Mouse (Mus musculus) layer of hippocampus, adult 11-12 months (tissue): Measurements from ENCODE around the gene Cks2.
"Not testable (repeated sequence)": the region's sequence is repeated elsewhere in the genome, so short reads cannot be mapped to it uniquely, and the experiment has no call there.

Experiments used
- DNase-seq: peaks from one replicate; pipeline ENCODE4 v3.0.0; 2022; ENCODE audit warnings: low spot score

Gene Cks2

GRCm38 (mm10) chr13:51644829-51645789 lies at the start of gene Cks2:
TSS of gene Cks2 (plus strand) at chr13:51645232.
- peak; percentile 98 for DNase-seq

GRCm38 (mm10) chr13:51595404-51595803 lies 49.6 kb upstream of the Cks2 start:
- DNase-seq, result no peak

- DNase-seq, result no peak
Measured at GRCm38 (mm10) chr13:51598063-51598462, 47.0 kb upstream of the Cks2 start.

DNA sequence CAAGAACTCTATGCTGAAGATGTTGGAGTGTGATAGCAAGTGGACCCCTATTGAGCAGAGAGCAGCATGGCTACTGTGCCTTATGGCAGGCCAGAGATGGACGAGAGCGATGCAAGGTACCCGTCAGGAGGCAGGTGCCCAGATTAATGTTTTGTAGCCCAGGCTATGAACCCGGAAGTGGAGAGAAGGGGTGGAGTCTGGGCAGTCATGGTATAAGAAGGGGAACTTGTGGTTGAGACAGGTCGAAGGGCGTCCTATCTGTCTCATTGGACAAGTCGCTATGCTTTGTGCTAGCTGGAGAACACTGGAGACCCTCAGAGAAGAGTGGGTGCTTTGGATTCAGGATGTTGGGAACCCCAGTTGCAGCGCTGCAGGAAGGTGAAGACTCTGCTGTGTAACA lies 44.9 kb upstream of the Cks2 start:
- DNase-seq, result no peak

GRCm38 (mm10) chr13:51602764-51603163 lies 42.3 kb upstream of the Cks2 start:
- DNase-seq, result no peak

DNA sequence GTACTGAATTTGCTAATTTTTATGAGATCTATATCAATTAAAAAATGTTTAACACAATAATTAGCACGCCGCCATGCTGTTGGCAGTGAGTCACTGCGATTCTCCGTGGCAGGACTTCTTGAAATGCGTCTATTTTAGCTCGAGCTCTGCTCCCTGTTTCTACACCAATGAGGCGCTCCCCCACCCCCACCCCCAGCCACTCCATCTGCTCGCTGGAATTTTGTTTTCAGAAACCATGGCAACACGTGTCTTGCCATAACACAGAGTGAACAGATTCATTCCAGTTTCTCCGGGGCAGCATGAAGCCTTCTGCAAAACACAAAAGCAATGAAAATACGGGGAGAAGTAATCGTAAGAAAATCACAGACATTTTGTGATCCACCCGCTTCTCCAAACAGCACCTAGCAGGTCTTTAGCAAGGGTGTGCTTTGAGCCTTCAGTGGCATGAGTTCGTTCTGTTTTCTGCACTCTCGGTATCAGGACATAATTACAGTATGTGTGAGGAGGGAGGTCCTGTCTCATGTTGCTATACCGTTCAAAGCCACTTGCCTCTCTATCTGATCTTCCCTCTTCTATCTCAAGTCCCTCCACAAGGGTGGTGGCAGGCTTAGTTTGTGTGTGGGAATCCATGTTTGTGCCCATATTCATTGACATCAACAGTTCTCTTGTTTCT lies 41.7 kb upstream of the Cks2 start:
- DNase-seq, result peak; percentile 63

GRCm38 (mm10) chr13:51603894-51604244 lies 41.2 kb upstream of the Cks2 start:
- DNase-seq, result peak; percentile 64

DNA sequence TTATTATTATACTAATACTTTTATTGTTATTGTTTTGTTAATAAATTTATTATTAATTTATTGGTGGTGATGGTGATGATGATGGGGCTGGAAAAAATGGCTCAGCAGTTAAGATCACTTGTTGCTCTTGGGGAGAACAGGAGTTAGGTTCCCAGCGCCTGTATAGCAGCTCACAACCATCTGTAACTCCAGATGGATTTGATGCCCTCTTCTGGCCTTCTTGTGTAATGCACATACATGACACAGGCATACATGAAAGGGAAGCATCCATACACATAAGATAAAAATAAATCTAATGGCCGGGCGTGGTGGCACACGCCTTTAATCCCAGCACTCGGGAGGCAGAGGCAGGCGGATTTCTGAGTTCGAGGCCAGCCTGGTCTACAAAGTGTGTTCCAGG lies 35.8 kb upstream of the Cks2 start:
- DNase-seq, result no peak

DNA sequence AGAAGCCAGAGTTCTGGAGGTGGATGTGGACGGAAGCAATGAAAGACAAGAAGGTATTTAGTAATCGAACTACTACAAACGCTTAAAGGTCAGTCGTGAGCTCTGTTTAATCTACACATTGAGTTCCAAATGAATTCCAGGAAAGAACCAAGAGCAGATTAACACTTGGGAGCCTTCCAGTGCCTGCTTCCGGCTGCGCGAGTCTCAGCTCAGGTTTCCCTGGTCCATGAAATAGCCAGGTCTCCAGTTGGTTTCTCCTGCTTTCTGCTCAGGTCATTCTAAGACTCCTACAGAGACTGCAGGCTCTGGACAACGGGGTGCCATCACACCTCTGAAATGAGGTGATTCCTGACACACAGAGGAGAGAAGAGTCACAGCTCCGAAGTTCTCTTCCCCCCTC lies 34.0 kb upstream of the Cks2 start:
- no peak for DNase-seq

GRCm38 (mm10) chr13:51611500-51611899 lies 33.5 kb upstream of the Cks2 start:
- DNase-seq, result no peak

GRCm38 (mm10) chr13:51615815-51616214 lies 29.2 kb upstream of the Cks2 start:
- DNase-seq, result no peak

DNA sequence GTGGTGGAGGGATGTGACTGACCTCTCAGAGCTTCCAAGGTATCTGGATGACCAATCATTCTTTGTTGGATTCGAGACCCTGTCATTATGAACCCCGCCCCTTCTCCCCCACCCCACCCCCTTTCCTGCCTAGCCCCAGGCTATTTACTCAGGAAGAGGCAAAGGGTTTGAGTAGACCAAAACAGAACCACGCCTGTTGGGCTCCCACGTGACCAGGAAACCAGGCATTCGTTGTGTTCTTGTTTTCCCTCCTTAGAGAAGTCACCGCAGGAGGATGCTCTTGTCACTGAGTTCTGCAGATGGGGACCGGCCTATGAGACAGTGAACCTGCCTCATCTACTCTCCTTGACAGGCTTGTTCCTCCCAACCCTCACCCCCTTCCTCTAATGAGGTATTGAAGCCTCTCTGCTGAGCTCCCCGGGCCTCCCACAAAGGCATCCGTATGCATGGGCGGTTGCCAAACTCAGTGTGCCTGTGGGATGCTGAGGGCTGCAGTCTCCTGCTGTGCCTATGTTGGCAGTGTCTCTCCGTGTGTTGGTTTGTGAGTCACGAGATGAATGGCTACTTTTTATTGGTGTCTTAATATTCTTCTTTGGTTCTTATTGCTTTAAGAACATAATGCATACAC lies 28.5 kb upstream of the Cks2 start:
- peak; percentile 77 for DNase-seq

GRCm38 (mm10) chr13:51617306-51617705 lies 27.7 kb upstream of the Cks2 start:
- DNase-seq, result no peak

- DNase-seq, result peak; percentile 78
Measured at GRCm38 (mm10) chr13:51617861-51618260, 27.2 kb upstream of the Cks2 start.

- DNase-seq, result no peak
Measured at GRCm38 (mm10) chr13:51618602-51619001, 26.4 kb upstream of the Cks2 start.

GRCm38 (mm10) chr13:51622626-51623025 lies 22.4 kb upstream of the Cks2 start:
- no peak for DNase-seq

DNA sequence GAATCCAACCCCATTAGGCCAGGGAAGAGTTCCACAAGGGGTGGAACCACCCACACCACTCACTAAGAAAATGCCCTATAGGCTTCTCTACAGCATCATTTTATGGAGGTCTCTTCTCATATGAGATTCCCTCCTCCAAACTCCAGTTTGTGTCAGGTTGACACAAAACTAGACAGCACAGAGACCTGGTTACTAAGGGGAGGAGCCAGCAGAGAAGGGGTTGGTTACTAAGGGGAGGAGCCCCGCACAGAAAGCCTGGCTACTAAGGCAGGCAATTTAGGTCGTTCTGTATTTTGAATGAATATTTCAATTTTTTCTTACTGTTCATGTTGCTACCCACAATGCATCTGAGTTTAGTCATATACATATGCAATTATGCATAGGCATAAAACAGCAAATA lies 21.4 kb upstream of the Cks2 start:
- no peak for DNase-seq

- no peak for DNase-seq
Measured at GRCm38 (mm10) chr13:51628273-51628848, 16.7 kb upstream of the Cks2 start.

GRCm38 (mm10) chr13:51631354-51631992 lies 13.6 kb upstream of the Cks2 start:
- DNase-seq, result no peak

- no peak for DNase-seq
Measured at GRCm38 (mm10) chr13:51632560-51633218, 12.3 kb upstream of the Cks2 start.

DNA sequence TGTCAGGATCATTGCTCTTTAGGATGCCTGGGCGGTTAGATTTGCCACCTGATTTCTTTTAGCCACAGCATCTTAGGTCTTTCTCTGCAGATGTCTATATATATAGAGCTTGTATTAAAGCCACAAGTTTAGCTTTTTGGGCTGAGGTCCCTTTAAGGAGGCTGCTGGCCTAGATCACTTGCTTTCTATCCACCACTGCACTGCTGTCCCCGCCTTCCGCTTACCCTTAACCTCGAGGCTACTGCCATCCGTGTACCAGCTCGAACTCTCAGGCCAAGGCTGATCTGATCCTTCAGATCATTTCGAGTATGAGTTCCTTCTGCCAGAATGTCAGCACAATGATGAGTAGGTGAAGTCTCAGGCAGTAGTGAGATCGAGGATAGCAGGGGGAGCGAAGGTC lies 9.6 kb upstream of the Cks2 start:
- DNase-seq, result not testable (repeated sequence)
